Mouse (Mus musculus) ES-E14 (cell line): ENCODE results near the gene Ctrc.

Source experiments
- MAFK ChIP-seq: IDR thresholded peaks from 2 replicates; pipeline ENCODE4 v1.6.1; 2014; ENCODE audit warnings: mild to moderate bottlenecking, low read depth, low read length, inconsistent platforms; ENCODE audit not compliant: insufficient read depth
- ZC3H11A ChIP-seq: IDR thresholded peaks from 2 replicates; pipeline ENCODE4 v1.6.1; 2012; ENCODE audit warnings: low read depth, mild to moderate bottlenecking, inconsistent platforms, low read length, borderline replicate concordance
- ZNF384 ChIP-seq: IDR thresholded peaks from 2 replicates; pipeline ENCODE4 v1.6.1; 2012; ENCODE audit warnings: low read depth, low read length, inconsistent platforms

DNA sequence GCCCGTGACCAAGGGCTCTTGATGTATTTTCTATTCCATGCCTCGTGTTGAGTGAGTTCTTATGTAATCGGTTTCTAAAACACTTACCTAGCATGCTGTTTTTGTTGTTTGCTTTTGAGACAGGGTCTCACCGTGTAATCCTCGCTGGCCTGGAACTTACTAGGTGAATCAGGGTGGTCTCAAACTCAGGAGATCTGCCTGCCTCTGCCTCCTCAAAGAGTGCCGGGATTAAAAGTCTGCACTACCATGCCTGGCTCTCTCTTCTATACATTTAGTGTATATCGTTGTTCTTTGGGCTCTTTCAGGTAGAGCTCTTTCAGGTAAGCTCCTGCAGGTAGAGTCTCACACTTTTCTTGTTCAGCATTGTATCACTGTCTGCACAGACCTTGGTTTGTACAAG is 54.7 kb downstream of the Ctrc start:
- TF ChIP-seq ZNF384 (no peak), MAFK (no peak), ZC3H11A (no peak)
